Mouse (Mus musculus) lung, postnatal 10 days (tissue): ENCODE results near the gene Ccdc121.
A peak's percentile ranks its signal among the peaks of the same experiment; 100 is the strongest.
"Not testable (repeated sequence)": the region's sequence is repeated elsewhere in the genome, so short reads cannot be mapped to it uniquely, and the experiment has no call there.

Source experiments
- DNase-seq: peaks from one replicate; pipeline ENCODE4 v3.0.0; 2021

Ccdc121 gene

GRCm38 (mm10) chr1:181510855-181511254, 396 bp downstream of the Ccdc121 start:
- not testable (repeated sequence) for DNase-seq

GRCm38 (mm10) chr1:181505367-181505766, 5.9 kb downstream of the Ccdc121 start:
- peak; percentile 24 for DNase-seq

GRCm38 (mm10) chr1:181503471-181503870, 7.8 kb downstream of the Ccdc121 start:
- no peak for DNase-seq

- DNase-seq, result no peak
Observed at GRCm38 (mm10) chr1:181484696-181485095, 26.6 kb downstream of the Ccdc121 start.

GRCm38 (mm10) chr1:181476557-181476956, 34.7 kb downstream of the Ccdc121 start:
- DNase-seq, result no peak

- DNase-seq, result no peak
Observed at GRCm38 (mm10) chr1:181476141-181476540, 35.1 kb downstream of the Ccdc121 start.

GRCm38 (mm10) chr1:181469415-181469814, 41.8 kb downstream of the Ccdc121 start:
- DNase-seq, result no peak

- DNase-seq, result no peak
Observed at GRCm38 (mm10) chr1:181467321-181467670, 44.0 kb downstream of the Ccdc121 start.

GRCm38 (mm10) chr1:181466601-181467320, 44.5 kb downstream of the Ccdc121 start:
- peak; percentile 18 for DNase-seq

GRCm38 (mm10) chr1:181466040-181466439, 45.2 kb downstream of the Ccdc121 start:
- DNase-seq, result no peak

GRCm38 (mm10) chr1:181465027-181465426, 46.2 kb downstream of the Ccdc121 start:
- DNase-seq, result peak; percentile 25

GRCm38 (mm10) chr1:181462906-181463179, 48.4 kb downstream of the Ccdc121 start:
- no peak for DNase-seq

GRCm38 (mm10) chr1:181462051-181462905, 49.0 kb downstream of the Ccdc121 start:
- no peak for DNase-seq

GRCm38 (mm10) chr1:181461484-181461883, 49.8 kb downstream of the Ccdc121 start:
- peak; percentile 32 for DNase-seq

GRCm38 (mm10) chr1:181460283-181460682, 51.0 kb downstream of the Ccdc121 start:
- DNase-seq, result no peak
